Mouse (Mus musculus): Measurements from ENCODE around the gene Rsl24d1. TPM values are rescaled to one million over a fixed set of nuclear protein-coding genes. Genes with fewer than 3 reads are reported as not detected.

Rsl24d1 gene
- 33.9 and 43.0 TPM in 2 replicates for total RNA-seq (2023)

GRCm38 (mm10) chr9:73112919-73113906 lies at the start of gene Rsl24d1:
Gene Rsl24d1, plus strand, starts transcription at chr9:73113426.

GRCm38 (mm10) chr9:73101536-73101935 lies 11.7 kb upstream of the Rsl24d1 start, which contains the start of gene Khdc3:
Gene Khdc3, plus strand, starts transcription at chr9:73101836.

GRCm38 (mm10) chr9:73102181-73102580 lies 11.0 kb upstream of the Rsl24d1 start, which contains the start of gene Gm20509:
Gene Gm20509, plus strand, starts transcription at chr9:73102470.

Other genes with a start within 250 kb of the Rsl24d1 start
- gene Pygo1, start 187.8 kb upstream of the Rsl24d1 start, total RNA-seq (2023): not detected in 2 replicates
- 0.57 TPM in 2 replicates for gene Dyx1c1, start 154.6 kb upstream of the Rsl24d1 start, total RNA-seq (2023)
- gene Gm44503, start 154.6 kb upstream of the Rsl24d1 start, total RNA-seq (2023): 0.11 TPM in 1 of 2 replicates, not detected in the other
- 2.3 TPM in 2 replicates for gene Ccpg1os, start 128.0 kb upstream of the Rsl24d1 start, total RNA-seq (2023)
- 405 and 465 TPM in 2 replicates for gene Ccpg1, start 128.0 kb upstream of the Rsl24d1 start, total RNA-seq (2023)
- gene Pigb, start 73.0 kb upstream of the Rsl24d1 start, total RNA-seq (2023): 21.8 and 25.7 TPM in 2 replicates
- gene Rab27a, start 68.6 kb upstream of the Rsl24d1 start, total RNA-seq (2023): 206 and 212 TPM in 2 replicates
- 12.0 and 21.9 TPM in 2 replicates for gene Khdc3, start 11.6 kb upstream of the Rsl24d1 start, total RNA-seq (2023)
- not detected in 2 replicates for gene Gm20509, start 11.0 kb upstream of the Rsl24d1 start, total RNA-seq (2023)